Mouse (Mus musculus): ENCODE data around the gene Hist1h2ai.

DNA sequence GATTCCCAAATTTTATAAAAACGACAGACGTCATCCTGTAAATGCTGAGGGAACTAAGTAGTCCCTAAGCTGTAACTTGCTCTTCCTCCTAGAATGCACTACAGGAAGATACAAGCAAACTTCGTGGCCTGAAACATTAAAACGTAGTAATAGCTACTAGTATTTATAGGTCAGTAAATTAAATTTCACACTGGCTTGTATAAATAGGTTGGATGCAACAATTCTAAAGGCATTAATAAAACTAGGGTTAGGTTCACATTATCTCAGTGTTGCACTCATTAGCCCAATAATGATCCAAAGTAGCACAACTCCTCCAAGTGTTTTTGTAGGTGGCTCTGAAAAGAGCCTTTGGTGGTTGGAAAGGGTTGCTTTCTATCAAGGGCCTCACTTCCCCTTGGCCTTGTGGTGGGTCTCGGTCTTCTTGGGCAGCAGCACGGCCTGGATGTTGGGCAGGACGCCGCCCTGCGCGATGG is 36.9 kb downstream of the Hist1h2ai start:
- TF ChIP-seq EP300 (IDR thresholded peaks at IDR 0.05; ENCODE audit: low read depth) (no peak), CTCF (IDR thresholded peaks at IDR 0.05; ENCODE audit: low read depth) (no peak)

All from liver, postnatal 0 days (tissue).